Mouse (Mus musculus) lung, adult 2 months (tissue): ENCODE data around the gene Thada.

Source experiments
- CTCF ChIP-seq: fragments of 200-500 bp; IDR thresholded peaks from 2 replicates; pipeline ENCODE4 v1.5.1; 2011; ENCODE audit warnings: mild to moderate bottlenecking, low read length, control low read depth; ENCODE audit not compliant: insufficient read depth
- POLR2A ChIP-seq: fragments of 200-500 bp; IDR thresholded peaks from 2 replicates; pipeline ENCODE4 v1.6.1; 2011; ENCODE audit warnings: low read depth, mild to moderate bottlenecking, control low read depth, low read length, borderline replicate concordance; ENCODE audit errors: extremely low read depth

- no peak for TF ChIP-seq POLR2A
- no peak for TF ChIP-seq CTCF
Measured at GRCm38 (mm10) chr17:84149566-84149965, 316.4 kb downstream of the Thada start.
